Mouse (Mus musculus): ENCODE results near the gene Tmcc2.

Gene Tmcc2

GRCm38 (mm10) chr1:132390691-132391579 is at the start of gene Tmcc2:
Gene Tmcc2 (minus strand): TSS chr1:132391281.
- DNase-seq (ENCODE audit: low read depth, low spot score): no peak

- DNase-seq (ENCODE audit: low read depth, low spot score): no peak
These were observed 46.3 kb upstream of the Tmcc2 start for GRCm38 (mm10) chr1:132437389-132437788.

GRCm38 (mm10) chr1:132436960-132437359 is 45.9 kb upstream of the Tmcc2 start:
- no peak for DNase-seq (ENCODE audit: low read depth, low spot score)

- DNase-seq (ENCODE audit: low read depth, low spot score): no peak
These were observed 45.4 kb upstream of the Tmcc2 start for GRCm38 (mm10) chr1:132436320-132436958.

GRCm38 (mm10) chr1:132434032-132434431 is 43.0 kb upstream of the Tmcc2 start:
- no peak for DNase-seq (ENCODE audit: low read depth, low spot score)

- DNase-seq (ENCODE audit: low read depth, low spot score): no peak
These were observed 42.3 kb upstream of the Tmcc2 start for GRCm38 (mm10) chr1:132433349-132433748.

- DNase-seq (ENCODE audit: low read depth, low spot score): no peak
These were observed 40.6 kb upstream of the Tmcc2 start for GRCm38 (mm10) chr1:132431716-132432115.

GRCm38 (mm10) chr1:132430818-132431217 is 39.7 kb upstream of the Tmcc2 start:
- no peak for DNase-seq (ENCODE audit: low read depth, low spot score)

GRCm38 (mm10) chr1:132425600-132425999 is 34.5 kb upstream of the Tmcc2 start:
- no peak for DNase-seq (ENCODE audit: low read depth, low spot score)

GRCm38 (mm10) chr1:132422912-132423696 is 32.0 kb upstream of the Tmcc2 start:
- DNase-seq (ENCODE audit: low read depth, low spot score): no peak

- DNase-seq (ENCODE audit: low read depth, low spot score): no peak
These were observed 29.6 kb upstream of the Tmcc2 start for GRCm38 (mm10) chr1:132420662-132421061.

- DNase-seq (ENCODE audit: low read depth, low spot score): no peak
These were observed 29.1 kb upstream of the Tmcc2 start for GRCm38 (mm10) chr1:132420206-132420605.

- DNase-seq (ENCODE audit: low read depth, low spot score): peak; percentile 88
These were observed 26.5 kb upstream of the Tmcc2 start, which contains the start of gene Dstyk for GRCm38 (mm10) chr1:132417319-132418251. Gene Dstyk (plus strand): TSS chr1:132417555.

GRCm38 (mm10) chr1:132416943-132417290 is 25.8 kb upstream of the Tmcc2 start:
- DNase-seq (ENCODE audit: low read depth, low spot score): no peak

- DNase-seq (ENCODE audit: low read depth, low spot score): no peak
These were observed 25.3 kb upstream of the Tmcc2 start for GRCm38 (mm10) chr1:132416244-132416942.

GRCm38 (mm10) chr1:132410657-132411056 is 19.6 kb upstream of the Tmcc2 start:
- DNase-seq (ENCODE audit: low read depth, low spot score): no peak

- no peak for DNase-seq (ENCODE audit: low read depth, low spot score)
These were observed 10.8 kb upstream of the Tmcc2 start for GRCm38 (mm10) chr1:132401843-132402242.

GRCm38 (mm10) chr1:132400538-132400937 is 9.5 kb upstream of the Tmcc2 start:
- DNase-seq (ENCODE audit: low read depth, low spot score): no peak

- no peak for DNase-seq (ENCODE audit: low read depth, low spot score)
These were observed 5.6 kb upstream of the Tmcc2 start for GRCm38 (mm10) chr1:132396705-132397104.

- DNase-seq (ENCODE audit: low read depth, low spot score): no peak
These were observed 1.8 kb upstream of the Tmcc2 start for GRCm38 (mm10) chr1:132392872-132393271.

All from retina, postnatal 7 days (tissue).